Mouse (Mus musculus) forebrain, embryonic 15.5 days (tissue): ENCODE data around the gene Hacd2. TPM values are rescaled to one million over a fixed set of nuclear protein-coding genes. Genes with fewer than 3 reads are reported as not detected.

ENCODE experiments used
- ATAC-seq: fragments of 200-750 bp; cut with Nextera tagmentation; replicated peaks from 2 replicates; pipeline ENCODE4 v1.8.0; 2017; ENCODE audit warnings: mild to moderate bottlenecking, moderate TSS enrichment, moderate library complexity
- H3K27ac ChIP-seq: fragments of 300-500 bp; sonication (generic); replicated peaks from 2 replicates; pipeline ENCODE4 v1.5.1; 2015; ENCODE audit warnings: mild to moderate bottlenecking, inconsistent platforms
- H3K27me3 ChIP-seq: fragments of 300-500 bp; sonication (generic); 2 replicates; pipeline ENCODE4 v1.6.1; 2015; ENCODE audit warnings: inconsistent platforms
- H3K36me3 ChIP-seq: fragments of 300-500 bp; sonication (generic); 2 replicates; pipeline ENCODE4 v1.6.1; 2015; ENCODE audit warnings: mild to moderate bottlenecking, inconsistent platforms
- H3K4me1 ChIP-seq: fragments of 300-500 bp; sonication (generic); 2 replicates; pipeline ENCODE4 v1.6.1; 2015; ENCODE audit warnings: inconsistent platforms
- H3K4me2 ChIP-seq: fragments of 300-500 bp; sonication (generic); replicated peaks from 2 replicates; pipeline ENCODE4 v1.6.1; 2015; ENCODE audit warnings: mild to moderate bottlenecking, inconsistent platforms
- H3K4me3 ChIP-seq: fragments of 300-500 bp; sonication (generic); 2 replicates; pipeline ENCODE4 v1.5.1; 2015; ENCODE audit warnings: mild to moderate bottlenecking, inconsistent platforms
- H3K9ac ChIP-seq: fragments of 300-500 bp; sonication (generic); replicated peaks from 2 replicates; pipeline ENCODE4 v1.6.1; 2015; ENCODE audit warnings: mild to moderate bottlenecking, inconsistent platforms
- H3K9me3 ChIP-seq: fragments of 300-500 bp; sonication (generic); 2 replicates; pipeline ENCODE4 v1.6.1; 2016; ENCODE audit warnings: inconsistent platforms
- WGBS: fragments of 180-500 bp; shearing (Covaris S2); methylation state at CpG from one replicate; pipeline ENCODE4 v1.1.7; 2015; ENCODE audit warnings: mixed read lengths; 5-methylcytosine and 5-hydroxymethylcytosine counted together
- polyA plus RNA-seq: library from polyadenylated mRNA; unstranded; fragments of >200 nt; fragmentation: Nextera tagmentation; extraction: Ambion mirVana; gene quantifications from 2 replicates; pipeline ENCODE4 v1.2.1, GENCODE M21; 2015

Gene Hacd2
- polyA plus RNA-seq, 1 experiment from 2014 or later: 39.6 TPM

- Histone ChIP-seq H3K36me3 (no peaks in the 10 kb centered on the region), H3K9ac (no peak overlapping the region), H3K4me3 (no peak overlapping the region), H3K27ac (no peak overlapping the region), H3K27me3 (no peaks in the 10 kb centered on the region), H3K9me3 (no peaks in the 10 kb centered on the region), H3K4me2 (no peak overlapping the region), H3K4me1 (no peaks in the 10 kb centered on the region)
- ATAC-seq: no peak
These were observed 13.8 kb upstream of the Hacd2 start for GRCm38 (mm10) chr16:35008447-35008846.

- ATAC-seq: no peak
- H3K4me1 ChIP-seq: no peaks in the 10 kb centered on the region
- 89% methylated on average over 2 of the region's 2 CpGs for WGBS
These were observed 8.7 kb upstream of the Hacd2 start for GRCm38 (mm10) chr16:35013501-35013900.

GRCm38 (mm10) chr16:35016491-35016890 is 5.7 kb upstream of the Hacd2 start:
- Histone ChIP-seq H3K36me3 (no peaks in the 10 kb centered on the region), H3K4me3 (no peak overlapping the region), H3K9ac (no peak overlapping the region), H3K4me2 (no peak overlapping the region), H3K9me3 (no peaks in the 10 kb centered on the region), H3K27ac (no peak overlapping the region), H3K27me3 (peaks cover 28% of the 10 kb centered on the region; the same call in 1 of the 2 replicates), H3K4me1 (no peaks in the 10 kb centered on the region)
- ATAC-seq: no peak
- 66% methylated on average over 3 of the region's 3 CpGs for WGBS

More at GRCm38 (mm10) chr16:35013501-35013900, 8.7 kb upstream of the Hacd2 start:
- H3K4me2 ChIP-seq: no peak overlapping the region
- H3K9me3 ChIP-seq: no peaks in the 10 kb centered on the region
- H3K9ac ChIP-seq: no peak overlapping the region
- H3K36me3 ChIP-seq: no peaks in the 10 kb centered on the region
- no peak overlapping the region for H3K4me3 ChIP-seq
- no peak overlapping the region for H3K27ac ChIP-seq
- H3K27me3 ChIP-seq: 0 out of 2 replicates have a peak, but pooled peaks cover 10% of the 10 kb centered on the region

DNA sequence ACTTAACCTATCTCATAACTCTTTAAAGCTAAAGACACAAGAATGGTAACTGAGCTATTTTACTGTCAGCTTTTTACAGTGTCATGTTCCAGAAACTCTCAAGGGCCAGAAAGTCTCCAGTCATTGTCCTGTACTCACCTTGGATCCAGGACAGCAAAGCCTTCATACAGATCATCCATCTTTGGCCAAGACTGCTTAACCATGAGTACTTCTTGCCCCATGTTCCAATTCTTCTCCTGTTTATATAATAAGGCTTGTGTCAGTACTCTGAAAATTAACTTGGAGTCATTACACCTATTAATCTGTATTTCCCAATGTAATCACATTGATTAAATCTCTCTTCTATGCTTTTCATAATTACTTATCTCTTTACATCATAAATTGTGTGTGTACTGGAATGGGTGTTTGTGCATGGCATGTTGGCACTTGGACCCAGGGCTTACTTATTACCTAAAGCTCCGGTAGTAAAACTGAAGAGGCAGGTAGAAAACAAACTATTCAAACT is 3.7 kb upstream of the Hacd2 start:
- Histone ChIP-seq H3K27me3 (peaks cover 28% of the 10 kb centered on the region; the same call in 1 of the 2 replicates), H3K36me3 (no peaks in the 10 kb centered on the region), H3K4me1 (no peaks in the 10 kb centered on the region; the same call in 1 of the 2 replicates), H3K4me3 (no peak overlapping the region), H3K27ac (no peak overlapping the region), H3K9ac (no peak overlapping the region), H3K4me2 (no peak overlapping the region), H3K9me3 (no peaks in the 10 kb centered on the region)
- WGBS: 88% methylated on average over 1 of the region's 1 CpGs
- ATAC-seq: no peak

DNA sequence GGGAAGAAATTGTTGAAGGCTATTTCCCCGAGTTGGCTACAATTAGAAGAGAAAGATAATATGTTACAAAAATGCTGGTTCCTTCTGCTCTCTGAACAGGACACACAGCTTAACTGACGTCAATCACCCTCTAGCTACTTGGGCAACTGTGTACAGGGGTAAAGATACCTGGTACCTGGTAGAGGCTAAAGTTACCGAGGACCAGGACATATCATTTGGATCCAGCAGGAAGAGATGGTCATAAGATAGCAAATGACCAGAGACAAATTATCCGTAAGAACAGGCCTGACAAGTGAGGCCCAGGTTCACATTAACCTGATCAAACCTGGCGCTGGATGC is 356 bp upstream of the Hacd2 start:
- H3K4me2 ChIP-seq: peak overlapping the region; percentile 68
- peaks cover 3% of the 10 kb centered on the region; the same call in 1 of the 2 replicates for H3K4me1 ChIP-seq
- no peaks in the 10 kb centered on the region for H3K9me3 ChIP-seq
- WGBS: 57% methylated on average over 5 of the region's 5 CpGs
- ATAC-seq: no peak
- H3K27ac ChIP-seq: no peak overlapping the region
- H3K27me3 ChIP-seq: peaks cover 24% of the 10 kb centered on the region; the same call in 1 of the 2 replicates
- H3K4me3 ChIP-seq: peak overlapping the region; percentile 75
- no peak overlapping the region for H3K9ac ChIP-seq
- H3K36me3 ChIP-seq: 0 out of 2 replicates have a peak, but pooled peaks cover 3% of the 10 kb centered on the region

DNA sequence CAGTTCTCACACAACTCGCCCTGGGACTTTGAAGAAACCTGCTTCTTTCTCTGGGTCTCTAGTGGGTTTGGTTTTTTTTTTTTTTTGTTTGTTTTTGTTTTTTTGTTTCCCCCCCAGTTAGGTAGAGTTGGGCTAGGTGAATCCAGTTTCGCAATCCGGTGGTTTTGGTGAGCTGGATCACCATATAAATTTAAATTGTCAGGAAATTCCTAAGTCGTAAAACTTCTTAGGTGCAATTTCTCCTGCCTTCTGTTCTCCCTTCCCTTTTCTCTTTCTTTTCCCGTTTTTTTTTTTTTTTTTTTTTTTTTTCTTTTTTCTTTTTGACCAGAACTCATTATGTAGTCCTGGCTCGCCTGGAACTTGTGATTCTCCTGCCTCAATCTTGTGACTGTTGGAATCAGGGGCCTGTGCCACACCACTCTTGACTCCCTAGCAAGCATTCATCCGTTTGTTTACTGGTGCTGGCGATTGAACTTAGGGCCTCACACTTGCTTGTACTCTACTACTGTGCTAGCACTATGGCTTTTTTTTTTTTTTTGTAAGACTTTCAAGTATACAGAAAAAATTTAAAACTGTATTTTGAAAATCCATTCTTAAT is 1.0 kb downstream of the Hacd2 start:
- H3K36me3 ChIP-seq: 0 out of 2 replicates have a peak, but pooled peaks cover 3% of the 10 kb centered on the region
- ATAC-seq: no peak
- 5% methylated on average over 8 of the region's 8 CpGs for WGBS

DNA sequence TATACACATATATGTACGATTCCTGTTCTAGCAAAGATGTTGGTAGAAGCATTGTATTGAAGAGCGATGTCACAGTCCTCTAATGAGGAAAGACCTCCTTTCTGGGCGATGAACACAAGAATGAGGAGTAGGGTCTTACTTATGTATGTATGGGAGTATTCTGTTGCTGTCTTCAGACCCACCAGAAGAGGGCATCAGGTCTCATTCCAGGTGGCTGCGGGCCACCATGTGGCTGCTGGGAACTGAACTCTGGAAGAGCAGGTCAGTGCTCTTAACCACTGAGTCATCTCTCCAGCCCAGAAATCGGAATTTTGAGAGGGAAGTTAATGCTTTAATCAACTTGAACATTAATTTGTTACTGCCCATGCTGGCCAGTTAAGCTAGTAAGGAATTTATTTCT is 2.1 kb downstream of the Hacd2 start:
- Histone ChIP-seq H3K4me2 (no peak overlapping the region), H3K4me1 (peaks cover 3% of the 10 kb centered on the region; the same call in 1 of the 2 replicates), H3K27me3 (peaks cover 12% of the 10 kb centered on the region; the same call in 1 of the 2 replicates), H3K36me3 (peaks cover 3% of the 10 kb centered on the region; the same call in 1 of the 2 replicates), H3K27ac (no peak overlapping the region), H3K4me3 (no peak overlapping the region), H3K9me3 (no peaks in the 10 kb centered on the region), H3K9ac (no peak overlapping the region)
- WGBS: 83% methylated on average over 5 of the region's 5 CpGs
- ATAC-seq: no peak

More for the DNA sequence above, 1.0 kb downstream of the Hacd2 start:
- Histone ChIP-seq H3K4me2 (peak overlapping the region; percentile 68), H3K27ac (no peak overlapping the region), H3K9ac (peak overlapping the region; percentile 76), H3K4me3 (peak overlapping the region; percentile 75), H3K4me1 (peaks cover 3% of the 10 kb centered on the region; the same call in 1 of the 2 replicates), H3K27me3 (peaks cover 20% of the 10 kb centered on the region; the same call in 1 of the 2 replicates), H3K9me3 (no peaks in the 10 kb centered on the region)

DNA sequence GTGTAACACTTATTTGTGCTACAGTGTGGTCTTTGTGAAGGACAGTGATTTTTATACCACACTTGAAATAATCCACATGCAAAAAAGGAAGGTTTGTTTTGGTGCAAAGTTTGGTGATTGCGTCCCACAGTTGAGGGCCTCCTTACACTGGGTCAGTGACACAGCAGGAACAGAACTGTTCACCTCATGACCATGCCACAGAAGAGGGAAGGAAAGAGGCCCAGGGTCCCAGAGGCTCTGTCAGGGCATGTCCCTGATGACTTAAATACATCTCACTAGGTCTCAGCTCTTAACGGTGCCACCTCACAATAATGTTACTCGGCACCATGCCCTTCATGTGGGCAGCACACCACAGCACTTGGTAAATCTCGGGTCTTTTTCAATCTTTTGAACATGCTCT is 3.1 kb downstream of the Hacd2 start:
- Histone ChIP-seq H3K27me3 (0 out of 2 replicates have a peak, but pooled peaks cover 3% of the 10 kb centered on the region), H3K9ac (no peak overlapping the region), H3K4me2 (no peak overlapping the region), H3K4me3 (no peak overlapping the region), H3K4me1 (peaks cover 3% of the 10 kb centered on the region; the same call in 1 of the 2 replicates), H3K9me3 (no peaks in the 10 kb centered on the region), H3K27ac (no peak overlapping the region), H3K36me3 (peaks cover 3% of the 10 kb centered on the region; the same call in 1 of the 2 replicates)
- 94% methylated on average over 4 of the region's 4 CpGs for WGBS
- no peak for ATAC-seq

GRCm38 (mm10) chr16:35033241-35033640 is 11.0 kb downstream of the Hacd2 start:
- no peaks in the 10 kb centered on the region for H3K4me1 ChIP-seq
- H3K9me3 ChIP-seq: no peaks in the 10 kb centered on the region
- WGBS: 68% methylated on average over 3 of the region's 3 CpGs
- H3K9ac ChIP-seq: no peak overlapping the region
- no peaks in the 10 kb centered on the region for H3K27me3 ChIP-seq
- H3K27ac ChIP-seq: no peak overlapping the region
- H3K4me2 ChIP-seq: no peak overlapping the region
- no peak for ATAC-seq
- H3K4me3 ChIP-seq: no peak overlapping the region
- H3K36me3 ChIP-seq: no peaks in the 10 kb centered on the region; the same call in 1 of the 2 replicates

DNA sequence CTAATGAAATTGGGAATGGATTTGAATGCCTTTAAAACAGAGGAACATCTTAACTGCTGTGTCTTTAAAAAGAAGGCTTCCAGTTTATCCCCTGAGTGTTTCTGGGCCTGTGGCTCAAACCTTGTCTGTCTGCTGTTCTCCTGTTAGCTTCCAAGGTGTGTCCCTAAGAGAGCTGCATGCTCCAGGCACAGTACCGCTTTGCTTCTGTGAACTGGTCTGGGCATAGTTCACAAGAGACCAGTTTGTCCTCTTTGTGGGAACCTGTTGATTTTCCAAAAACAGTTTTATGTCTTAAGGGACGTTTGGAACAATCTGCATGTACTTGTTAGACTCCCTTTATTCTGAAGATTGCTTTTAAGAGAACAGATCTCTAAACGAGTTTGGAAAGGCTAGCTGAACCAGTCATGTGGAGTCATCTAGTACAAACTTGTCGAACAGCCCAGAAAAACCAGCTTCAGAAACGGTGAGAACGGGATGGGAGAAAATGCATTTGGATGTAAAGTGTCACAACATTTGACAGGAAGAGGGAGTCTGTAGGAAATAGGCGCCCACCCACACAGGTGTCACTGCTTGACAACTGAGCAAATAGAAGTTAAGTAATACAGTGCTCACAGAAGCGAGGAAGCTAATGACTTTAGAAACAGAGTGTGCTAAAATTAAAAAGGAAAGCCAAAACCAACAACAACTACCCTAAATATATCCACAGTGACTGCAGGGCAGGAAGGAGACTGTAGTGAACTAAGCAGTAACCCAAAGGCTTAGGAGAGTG is 11.8 kb downstream of the Hacd2 start:
- ATAC-seq: no peak
- Histone ChIP-seq H3K36me3 (no peaks in the 10 kb centered on the region; the same call in 1 of the 2 replicates), H3K4me1 (no peaks in the 10 kb centered on the region), H3K27ac (no peak overlapping the region), H3K9me3 (no peaks in the 10 kb centered on the region), H3K4me2 (no peak overlapping the region), H3K27me3 (no peaks in the 10 kb centered on the region), H3K9ac (no peak overlapping the region), H3K4me3 (no peak overlapping the region)
- 53% methylated on average over 8 of the region's 8 CpGs for WGBS

- no peak overlapping the region for H3K27ac ChIP-seq
- H3K9me3 ChIP-seq: no peaks in the 10 kb centered on the region
- H3K27me3 ChIP-seq: no peaks in the 10 kb centered on the region
- no peak for ATAC-seq
- H3K36me3 ChIP-seq: no peaks in the 10 kb centered on the region; the same call in 1 of the 2 replicates
- no peak overlapping the region for H3K4me3 ChIP-seq
- no peak overlapping the region for H3K4me2 ChIP-seq
- no peaks in the 10 kb centered on the region for H3K4me1 ChIP-seq
- H3K9ac ChIP-seq: no peak overlapping the region
- WGBS: 88% methylated on average over 5 of the region's 5 CpGs
These were observed 12.7 kb downstream of the Hacd2 start for GRCm38 (mm10) chr16:35034971-35035370.

DNA sequence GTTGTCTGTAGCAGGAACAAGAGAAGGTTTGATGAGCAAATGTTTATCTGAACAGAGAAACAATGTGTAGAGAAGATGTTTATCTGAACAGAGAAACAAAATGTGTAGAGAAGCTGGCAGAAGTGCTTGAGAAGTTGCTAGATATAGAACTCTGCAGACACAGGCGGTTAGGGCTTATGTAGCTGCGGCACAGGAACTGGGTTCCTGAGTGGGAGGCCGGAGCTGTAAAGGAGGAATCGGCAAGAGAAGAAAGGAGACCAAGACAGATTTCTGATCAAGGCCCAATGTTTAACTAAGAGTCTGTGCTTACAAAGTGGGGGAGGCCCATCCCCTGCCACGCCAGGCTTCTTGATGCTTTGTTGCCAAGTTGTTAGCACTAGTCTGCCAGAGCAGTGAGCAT is 14.5 kb downstream of the Hacd2 start:
- Histone ChIP-seq H3K27me3 (no peaks in the 10 kb centered on the region), H3K27ac (no peak overlapping the region), H3K9ac (no peak overlapping the region), H3K4me2 (no peak overlapping the region), H3K9me3 (no peaks in the 10 kb centered on the region), H3K4me3 (no peak overlapping the region), H3K4me1 (no peaks in the 10 kb centered on the region), H3K36me3 (no peaks in the 10 kb centered on the region; the same call in 1 of the 2 replicates)
- ATAC-seq: no peak
- 77% methylated on average over 5 of the region's 5 CpGs for WGBS
